Mouse (Mus musculus): ENCODE results near the gene Cdh22.

Cdh22 gene

DNA sequence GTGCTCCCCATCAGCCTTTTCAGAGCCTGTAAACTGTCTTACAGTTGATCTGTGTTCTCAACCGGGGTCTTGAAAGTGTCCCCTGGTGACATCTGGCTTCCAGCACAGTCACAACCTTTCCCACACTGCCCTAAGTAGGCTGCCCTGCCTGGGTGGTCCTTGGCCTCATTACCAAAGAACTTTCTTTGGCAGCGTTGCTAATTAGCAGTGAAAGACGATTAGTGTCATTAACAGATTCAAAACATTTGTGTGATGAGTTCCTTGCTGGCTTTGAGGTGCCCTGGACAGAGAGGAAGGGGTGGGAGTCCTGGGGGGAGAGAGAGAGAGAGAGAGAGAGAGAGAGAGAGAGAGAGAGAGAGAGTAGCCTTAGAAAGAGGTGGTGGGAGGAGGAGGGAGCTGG, 14.3 kb upstream of the Cdh22 start:
- DNase-seq (ENCODE audit: low spot score) = no peak

- DNase-seq (ENCODE audit: low spot score) = no peak
These were observed 11.7 kb upstream of the Cdh22 start for GRCm38 (mm10) chr2:165246349-165246748.

DNA sequence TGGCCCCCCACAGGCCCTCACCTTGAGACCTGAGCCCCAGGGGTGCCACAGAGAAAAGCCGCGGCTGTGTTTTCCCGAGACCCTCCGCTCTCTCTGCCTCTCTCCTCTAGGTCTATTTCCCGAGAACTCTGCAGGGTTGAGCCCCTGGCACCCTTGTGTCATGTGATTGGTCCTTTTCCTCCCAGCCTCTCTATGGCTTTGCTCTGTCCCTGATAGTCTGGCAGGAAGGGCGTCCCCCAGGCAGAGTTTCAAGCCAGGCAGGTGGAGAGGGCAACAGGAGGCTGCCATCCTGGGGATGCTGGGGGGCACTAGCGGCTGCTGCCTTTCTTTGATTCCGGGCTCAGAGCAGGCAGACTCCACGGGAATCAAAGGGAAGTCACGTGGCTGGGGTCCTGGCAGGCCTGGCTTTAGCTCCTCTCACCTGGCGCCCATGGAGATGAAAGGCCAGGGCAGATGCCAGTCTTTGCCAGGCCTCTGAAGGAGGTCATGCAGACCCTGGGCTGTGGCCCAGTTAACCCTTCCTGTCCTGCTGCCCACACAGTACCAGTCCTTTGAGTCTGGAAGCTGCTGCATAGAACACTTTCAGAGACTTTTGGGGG, 8.6 kb upstream of the Cdh22 start:
- DNase-seq (ENCODE audit: low spot score) = no peak

GRCm38 (mm10) chr2:165242575-165242974, 7.9 kb upstream of the Cdh22 start:
- DNase-seq (ENCODE audit: low spot score) = no peak

GRCm38 (mm10) chr2:165241786-165242185, 7.1 kb upstream of the Cdh22 start:
- DNase-seq (ENCODE audit: low spot score) = no peak

DNA sequence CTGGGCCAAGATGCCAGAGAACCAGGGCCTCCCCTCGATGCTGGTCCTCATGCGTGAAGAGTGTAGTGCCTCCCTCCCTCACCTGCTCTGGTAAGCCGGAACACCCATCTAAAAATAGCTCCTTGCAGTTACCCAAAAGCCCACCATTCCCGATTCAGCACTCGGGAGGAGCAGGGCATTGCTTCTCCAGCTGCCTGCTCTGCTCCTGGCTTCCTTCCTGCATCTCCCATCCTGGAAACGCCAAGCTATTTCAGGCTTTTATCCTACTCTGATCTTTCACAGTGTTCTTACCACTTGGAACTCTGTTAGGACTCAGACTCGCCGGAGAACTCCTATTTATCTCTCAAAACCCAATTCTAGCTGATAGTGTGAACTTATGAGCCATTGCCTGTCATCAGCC, 5.7 kb upstream of the Cdh22 start:
- no peak for DNase-seq (ENCODE audit: low spot score)

DNA sequence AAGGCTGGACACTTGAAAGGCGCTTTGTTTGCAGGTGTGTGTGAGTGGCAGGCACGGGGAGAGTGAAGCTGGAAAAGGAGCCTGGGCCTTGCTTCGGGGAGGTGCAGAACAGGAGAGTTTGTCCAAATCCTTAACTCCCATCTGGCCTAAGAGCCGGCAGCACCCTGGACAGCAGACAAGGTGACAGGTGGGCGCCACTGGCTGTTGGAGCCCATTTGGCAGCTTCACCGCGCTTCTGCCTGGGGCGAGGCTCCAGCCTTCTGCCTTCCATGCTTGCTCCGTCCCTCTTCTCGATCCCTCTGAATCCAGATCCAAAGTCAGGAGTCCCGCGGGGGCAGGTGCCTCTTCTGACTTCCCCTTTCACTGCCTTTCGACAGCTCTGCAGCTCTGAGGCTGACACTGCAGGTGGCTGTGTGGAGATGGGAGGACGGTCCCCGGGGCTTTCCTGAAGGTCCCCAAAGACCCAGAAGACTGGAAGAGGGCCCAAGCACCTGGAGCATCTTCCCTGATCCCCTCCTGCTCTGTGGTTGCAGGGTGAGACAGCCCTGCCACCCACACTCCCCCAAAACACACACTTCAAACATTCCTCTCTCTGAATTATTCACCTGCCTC, 5.0 kb upstream of the Cdh22 start:
- no peak for DNase-seq (ENCODE audit: low spot score)

DNA sequence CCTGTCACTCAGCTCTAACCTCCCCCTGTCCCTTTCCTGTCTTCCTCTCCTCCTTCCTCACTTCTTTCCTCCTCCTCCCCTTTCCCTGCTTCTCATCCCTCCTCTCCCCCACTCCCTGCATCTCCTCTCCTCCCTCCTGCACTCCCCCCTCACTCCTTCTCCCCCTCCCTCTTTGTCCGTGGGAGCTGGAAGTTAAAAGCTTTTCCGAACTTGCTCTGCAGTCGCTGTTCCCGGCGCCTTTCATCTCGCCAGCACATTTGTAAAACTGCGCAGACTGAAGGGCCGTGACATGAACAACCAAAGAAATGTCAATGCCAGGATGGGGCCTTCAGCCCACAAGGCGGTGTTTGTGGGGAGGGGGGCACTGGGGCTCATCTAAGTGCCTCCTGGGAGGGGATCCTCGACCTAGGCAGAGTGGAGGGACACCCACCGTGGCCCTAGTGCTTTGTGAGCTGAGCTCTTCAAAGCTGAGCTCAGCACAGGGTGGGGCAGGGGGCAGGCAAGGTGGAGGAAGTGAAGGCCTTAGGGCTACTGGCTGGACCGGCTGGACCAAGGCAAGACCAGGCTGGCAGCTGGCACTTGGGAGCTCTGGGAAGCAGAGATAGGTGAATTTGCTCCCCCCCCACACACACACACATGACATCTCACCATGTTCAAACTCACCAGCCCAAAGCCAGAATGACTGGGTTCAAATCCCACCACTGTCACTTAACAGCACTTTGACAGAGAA, 3.9 kb upstream of the Cdh22 start:
- no peak for DNase-seq (ENCODE audit: low spot score)

- no peak for DNase-seq (ENCODE audit: low spot score)
These were observed 401 bp downstream of the Cdh22 start for GRCm38 (mm10) chr2:165234291-165234612.

GRCm38 (mm10) chr2:165233491-165234290, 962 bp downstream of the Cdh22 start:
- no peak for DNase-seq (ENCODE audit: low spot score)

GRCm38 (mm10) chr2:165229050-165229449, 5.6 kb downstream of the Cdh22 start:
- no peak for DNase-seq (ENCODE audit: low spot score)

DNA sequence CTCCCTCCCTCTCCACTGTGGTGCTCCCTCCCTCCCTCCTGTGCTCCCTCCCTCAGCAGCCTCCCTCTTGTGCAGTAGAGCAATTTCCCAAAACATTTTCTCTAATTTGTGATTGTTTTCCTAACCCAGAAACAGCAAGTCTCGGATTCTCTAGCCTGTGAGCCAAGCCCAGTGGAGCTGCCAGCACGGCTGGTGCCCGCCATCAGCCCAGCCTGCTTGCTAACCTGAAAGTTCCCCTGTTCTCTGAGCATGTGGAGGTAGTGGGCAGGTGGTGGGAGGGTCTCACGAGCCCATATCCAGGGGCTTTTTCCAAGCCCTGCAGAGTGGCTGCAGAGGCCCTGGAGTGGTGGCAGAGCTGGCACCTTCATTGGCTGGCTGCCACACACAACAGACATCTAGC, 10.8 kb downstream of the Cdh22 start:
- DNase-seq (ENCODE audit: low spot score) = no peak

- DNase-seq (ENCODE audit: low spot score) = no peak
These were observed 12.7 kb downstream of the Cdh22 start for GRCm38 (mm10) chr2:165221952-165222351.

GRCm38 (mm10) chr2:165220347-165220945, 14.2 kb downstream of the Cdh22 start:
- DNase-seq (ENCODE audit: low spot score) = no peak

- no peak for DNase-seq (ENCODE audit: low spot score)
These were observed 15.7 kb downstream of the Cdh22 start for GRCm38 (mm10) chr2:165218954-165219353.

DNA sequence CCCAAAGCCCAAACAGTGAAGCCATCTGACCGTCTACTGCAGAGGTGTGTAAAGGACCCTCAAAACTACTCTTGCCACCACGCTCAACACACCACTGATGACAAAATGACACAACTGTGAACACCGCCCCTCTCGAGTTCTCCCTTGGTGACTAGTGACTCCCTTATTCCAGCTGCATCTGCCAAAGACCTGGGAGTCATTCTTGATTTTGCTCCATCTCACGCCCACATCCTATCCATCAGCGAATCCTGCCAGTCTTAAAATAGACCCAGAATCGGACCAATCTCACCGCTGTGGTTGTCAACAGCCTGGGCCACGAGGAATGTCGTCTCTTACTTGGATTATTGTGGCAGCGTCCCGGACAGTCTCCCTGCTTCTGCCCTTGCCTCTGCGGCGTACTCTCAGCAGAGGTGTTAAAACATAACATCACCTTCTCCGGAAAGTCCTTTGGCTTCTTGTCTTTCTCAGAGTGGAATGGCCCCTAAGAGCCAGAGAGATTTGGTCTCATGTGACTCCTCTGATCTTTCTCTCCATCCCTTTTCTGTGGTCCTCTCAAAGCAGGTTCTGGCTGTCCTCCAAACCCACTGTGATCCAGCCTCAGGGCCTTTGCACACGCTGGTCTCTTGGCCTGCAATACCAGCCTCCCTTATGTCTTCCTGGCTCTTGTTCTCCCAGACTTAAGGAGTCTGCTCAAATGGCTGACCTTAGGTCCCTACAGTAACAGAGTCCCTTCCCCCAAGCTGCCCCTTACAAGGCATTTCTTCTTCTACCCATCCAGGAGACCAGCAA, 17.1 kb downstream of the Cdh22 start:
- no peak for DNase-seq (ENCODE audit: low spot score)

DNA sequence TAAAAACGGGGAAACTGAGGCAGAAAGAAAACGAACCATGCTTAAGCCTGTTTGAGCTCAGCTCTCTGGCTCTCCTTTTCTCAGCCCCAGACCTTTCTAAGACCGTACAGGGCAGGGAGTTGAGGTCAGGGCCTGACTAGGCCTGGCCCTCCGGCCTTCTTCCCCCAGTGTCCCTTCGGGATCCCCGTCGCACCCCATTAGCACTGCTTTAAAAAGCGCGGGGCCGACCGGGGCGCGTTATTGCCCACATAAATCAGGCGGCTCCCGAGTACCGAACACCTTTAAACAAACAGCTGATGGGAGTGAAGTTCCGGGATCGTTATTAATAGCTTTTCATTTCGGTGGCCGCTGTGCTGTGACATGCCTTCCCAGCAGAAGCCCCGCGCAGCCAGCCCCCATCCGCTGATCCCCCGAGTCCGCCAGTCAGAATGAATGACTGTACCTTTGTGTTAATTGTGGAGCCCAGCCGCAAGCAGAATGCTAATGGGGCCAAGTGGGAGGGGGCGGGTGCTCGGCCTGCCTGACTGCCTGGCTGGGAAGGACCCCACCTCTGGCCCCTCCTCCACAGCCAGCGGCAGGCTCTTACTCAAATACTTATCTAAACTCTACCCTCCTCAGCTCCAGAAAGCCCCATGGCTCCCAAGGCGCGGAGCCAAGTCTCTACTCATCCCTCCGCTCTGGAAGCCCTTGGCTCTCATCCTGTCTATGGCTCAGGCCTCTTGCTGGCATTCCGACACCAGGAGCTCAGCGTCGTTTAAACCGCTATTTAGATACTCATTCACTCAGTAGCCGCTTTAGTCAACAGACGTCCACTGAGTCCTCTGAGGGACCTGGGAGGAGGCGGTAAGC, 19.3 kb downstream of the Cdh22 start:
- no peak for DNase-seq (ENCODE audit: low spot score)

DNA sequence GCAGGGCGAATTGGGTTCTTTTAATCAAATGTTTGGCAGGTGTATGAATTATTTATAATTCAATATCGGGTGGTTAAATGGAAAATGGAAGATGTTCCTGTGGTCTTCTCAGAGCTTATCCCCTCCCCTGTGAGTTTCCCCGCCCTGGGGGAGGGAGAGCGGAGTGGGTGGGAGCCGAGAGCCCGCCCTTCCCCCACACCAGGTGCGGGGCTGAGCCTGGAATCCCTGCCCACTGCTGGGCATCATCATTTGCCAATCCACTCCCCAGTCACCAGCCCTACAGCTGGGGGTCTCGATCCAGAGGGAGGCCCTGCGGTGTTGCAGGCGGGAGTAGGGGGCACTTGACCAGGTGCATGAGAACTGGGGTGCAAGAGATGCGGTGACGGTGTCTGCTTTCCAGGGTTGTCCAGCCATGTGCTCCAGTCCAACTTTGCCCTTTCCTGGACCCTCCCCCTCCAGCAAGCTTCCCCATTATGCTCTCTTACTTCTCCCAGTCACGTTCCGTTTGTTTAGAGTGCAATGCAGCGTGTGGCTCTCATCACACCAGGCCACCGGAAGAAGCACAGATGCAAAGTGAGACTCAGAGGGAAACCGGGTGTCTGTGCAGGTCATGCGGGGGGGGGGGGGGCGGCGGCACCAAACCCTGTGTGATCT, 23.1 kb downstream of the Cdh22 start:
- DNase-seq (ENCODE audit: low spot score) = no peak

DNA sequence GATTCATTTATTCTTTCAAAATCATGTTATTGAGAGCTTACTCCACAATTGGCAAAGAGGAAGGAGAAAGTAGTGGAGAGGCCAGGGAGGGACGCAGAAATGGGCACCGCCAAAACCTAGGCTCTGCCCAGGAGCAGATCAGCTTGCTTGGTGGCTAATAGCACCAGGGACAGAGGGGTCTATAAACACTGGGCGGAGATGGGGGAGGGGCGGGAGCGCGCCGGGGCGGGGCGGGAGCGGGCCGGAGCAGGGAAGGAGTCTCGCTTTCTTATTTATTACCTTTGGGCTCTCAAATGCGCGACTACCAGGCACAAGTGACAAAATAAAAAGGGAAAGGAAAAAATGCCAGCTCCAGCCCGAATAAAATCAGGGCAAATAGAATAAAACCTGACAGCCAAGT, 23.7 kb downstream of the Cdh22 start:
- DNase-seq (ENCODE audit: low spot score) = no peak

DNA sequence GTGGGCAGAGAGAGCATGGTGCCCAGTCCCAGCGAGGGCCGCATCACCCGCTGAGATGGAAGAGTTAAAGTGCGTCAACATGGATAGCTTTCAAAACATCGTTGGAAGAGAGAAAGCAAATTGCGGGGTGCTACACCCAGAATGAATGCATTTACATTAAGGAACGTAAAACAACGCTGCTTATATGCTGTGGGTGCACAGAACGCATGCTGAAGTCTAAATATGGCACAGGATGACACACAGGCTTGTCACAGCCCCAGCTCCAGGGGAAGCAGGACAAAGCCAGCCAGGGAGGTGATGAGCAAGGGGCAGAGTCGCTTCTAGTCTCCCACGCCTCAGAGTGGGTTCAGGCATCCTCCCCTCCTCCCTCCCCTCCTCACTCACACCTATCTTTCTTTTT, 27.0 kb downstream of the Cdh22 start:
- DNase-seq (ENCODE audit: low spot score) = no peak
